Mouse (Mus musculus): Measurements from ENCODE around the gene Fgb. TPM values are rescaled to one million over a fixed set of nuclear protein-coding genes. Genes with fewer than 3 reads are reported as not detected.

The Fgb gene
- polyA plus RNA-seq, 2 experiments = 184 to 376 TPM

- H3K4me2 ChIP-seq (ENCODE audit: low read depth) = no peak overlapping the region
- TF ChIP-seq CTCF (IDR thresholded peaks at IDR 0.05; ENCODE audit: low read depth) (no peak), EP300 (IDR thresholded peaks at IDR 0.05; ENCODE audit: low read depth) (no peak)
- H3K4me3 ChIP-seq (ENCODE audit: insufficient read depth in 1 of 2, low read depth in 2 of 2, low read length in 2 of 2) = no peak overlapping the region
- no peak overlapping the region for H3K27ac ChIP-seq
- no peak for DNase-seq (ENCODE audit: low read depth in 3 of 3, low spot score in 3 of 3)
- 69% methylated on average over 8 of the region's 8 CpGs for WGBS (ENCODE audit: insufficient replicate concordance)
- no peaks in the 10 kb centered on the region for H3K9me3 ChIP-seq (ENCODE audit: control insufficient read depth, low read length)
- ATAC-seq (ENCODE audit: insufficient read depth) = no peak
- no peaks in the 10 kb centered on the region; the same call in 1 of the 2 replicates for H3K36me3 ChIP-seq (replicated peaks; ENCODE audit: control insufficient read depth, insufficient read depth, low read depth)
- no peaks in the 10 kb centered on the region for H3K4me1 ChIP-seq (replicated peaks; ENCODE audit: control insufficient read depth in 2 of 2, insufficient read depth in 2 of 2, low read length in 1 of 2)
- H3K9ac ChIP-seq (replicated peaks) = no peak overlapping the region
- H3K27me3 ChIP-seq (ENCODE audit: control insufficient read depth, insufficient read depth, low read length) = no peaks in the 10 kb centered on the region
Measured at GRCm38 (mm10) chr3:83033801-83034200, 15.9 kb downstream of the Fgb start.

GRCm38 (mm10) chr3:83032746-83033308 is 16.8 kb downstream of the Fgb start:
- Histone ChIP-seq H3K4me2 (ENCODE audit: low read depth) (no peak overlapping the region), H3K9ac (replicated peaks) (no peak overlapping the region), H3K27ac (no peak overlapping the region), H3K4me1 (replicated peaks; ENCODE audit: control insufficient read depth in 2 of 2, insufficient read depth in 2 of 2, low read length in 1 of 2) (no peaks in the 10 kb centered on the region), H3K27me3 (ENCODE audit: control insufficient read depth, insufficient read depth, low read length) (no peaks in the 10 kb centered on the region), H3K36me3 (replicated peaks; ENCODE audit: control insufficient read depth, insufficient read depth, low read depth) (no peaks in the 10 kb centered on the region; the same call in 1 of the 2 replicates), H3K4me3 (ENCODE audit: insufficient read depth in 1 of 2, low read depth in 2 of 2, low read length in 2 of 2) (no peak overlapping the region), H3K9me3 (ENCODE audit: control insufficient read depth, low read length) (no peaks in the 10 kb centered on the region)
- 51% methylated on average over 13 of the region's 13 CpGs for WGBS (ENCODE audit: insufficient replicate concordance)
- TF ChIP-seq CTCF (IDR thresholded peaks at IDR 0.05; ENCODE audit: low read depth) (no peak), EP300 (IDR thresholded peaks at IDR 0.05; ENCODE audit: low read depth) (no peak)
- DNase-seq (ENCODE audit: low read depth in 3 of 3, low spot score in 3 of 3) (no peak), ATAC-seq (ENCODE audit: insufficient read depth) (no peak)

- ATAC-seq (ENCODE audit: insufficient read depth) (no peak), DNase-seq (ENCODE audit: low read depth in 3 of 3, low spot score in 3 of 3) (no peak)
- no peak overlapping the region for H3K9ac ChIP-seq (replicated peaks)
- 65% methylated on average over 4 of the region's 4 CpGs for WGBS (ENCODE audit: insufficient replicate concordance)
- no peaks in the 10 kb centered on the region for H3K27me3 ChIP-seq (ENCODE audit: control insufficient read depth, insufficient read depth, low read length)
- no peak overlapping the region for H3K4me3 ChIP-seq (ENCODE audit: insufficient read depth in 1 of 2, low read depth in 2 of 2, low read length in 2 of 2)
- no peak overlapping the region for H3K27ac ChIP-seq
- H3K9me3 ChIP-seq (ENCODE audit: control insufficient read depth, low read length) = no peaks in the 10 kb centered on the region
- no peaks in the 10 kb centered on the region; the same call in 1 of the 2 replicates for H3K36me3 ChIP-seq (replicated peaks; ENCODE audit: control insufficient read depth, insufficient read depth, low read depth)
- TF ChIP-seq EP300 (IDR thresholded peaks at IDR 0.05; ENCODE audit: low read depth) = no peak
- TF ChIP-seq CTCF (IDR thresholded peaks at IDR 0.05; ENCODE audit: low read depth) = no peak
- 0 out of 4 replicates have a peak, but pooled peaks cover 0 to 2% of the 10 kb centered on the region in 2 experiments for H3K4me1 ChIP-seq (replicated peaks; ENCODE audit: control insufficient read depth in 2 of 2, insufficient read depth in 2 of 2, low read length in 1 of 2)
- peak overlapping the region; percentile 2; the same call in 1 of the 2 replicates for H3K4me2 ChIP-seq (ENCODE audit: low read depth)
Measured at GRCm38 (mm10) chr3:83030331-83030730, 19.3 kb downstream of the Fgb start.

GRCm38 (mm10) chr3:83027546-83028251 is 22.0 kb downstream of the Fgb start:
- Histone ChIP-seq H3K36me3 (replicated peaks; ENCODE audit: control insufficient read depth, insufficient read depth, low read depth) (no peaks in the 10 kb centered on the region), H3K4me1 (replicated peaks; ENCODE audit: control insufficient read depth in 2 of 2, insufficient read depth in 2 of 2, low read length in 1 of 2) (0 out of 4 replicates have a peak, but pooled peaks cover 0 to 2% of the 10 kb centered on the region in 2 experiments), H3K9ac (replicated peaks) (no peak overlapping the region), H3K4me2 (ENCODE audit: low read depth) (peak overlapping the region; percentile 50), H3K27ac (no peak overlapping the region), H3K27me3 (ENCODE audit: control insufficient read depth, insufficient read depth, low read length) (no peaks in the 10 kb centered on the region), H3K9me3 (ENCODE audit: control insufficient read depth, low read length) (no peaks in the 10 kb centered on the region), H3K4me3 (ENCODE audit: insufficient read depth in 1 of 2, low read depth in 2 of 2, low read length in 2 of 2) (peak overlapping the region; percentile 29 to 42; a peak in 3 of 4 replicates)
- WGBS (ENCODE audit: insufficient replicate concordance) = 75% methylated on average over 9 of the region's 9 CpGs
- no peak for DNase-seq (ENCODE audit: low read depth in 3 of 3, low spot score in 3 of 3)
- TF ChIP-seq CTCF (IDR thresholded peaks at IDR 0.05; ENCODE audit: low read depth) (no peak), EP300 (IDR thresholded peaks at IDR 0.05; ENCODE audit: low read depth) (no peak)
- ATAC-seq (ENCODE audit: insufficient read depth) = no peak

Data from liver, embryonic 14.5 days (tissue).